Mouse (Mus musculus): ENCODE data around the gene Lars2.

- TF ChIP-seq CTCF (IDR thresholded peaks at IDR 0.05; ENCODE audit: extremely low read depth, insufficient read depth, insufficient read length, insufficient replicate concordance) (no peak), POLR2A (IDR thresholded peaks at IDR 0.05; ENCODE audit: low read depth, low read length) (no peak)
Measured at GRCm38 (mm10) chr9:123491917-123492585, 125.3 kb downstream of the Lars2 start.

All from spleen, adult 2 months (tissue).